Mouse (Mus musculus): ENCODE data around the gene Cdh4. TPM values are rescaled to one million over a fixed set of nuclear protein-coding genes. Genes with fewer than 3 reads are reported as not detected.

The Cdh4 gene
- polyA plus RNA-seq, 1 experiment, result not detected

DNA sequence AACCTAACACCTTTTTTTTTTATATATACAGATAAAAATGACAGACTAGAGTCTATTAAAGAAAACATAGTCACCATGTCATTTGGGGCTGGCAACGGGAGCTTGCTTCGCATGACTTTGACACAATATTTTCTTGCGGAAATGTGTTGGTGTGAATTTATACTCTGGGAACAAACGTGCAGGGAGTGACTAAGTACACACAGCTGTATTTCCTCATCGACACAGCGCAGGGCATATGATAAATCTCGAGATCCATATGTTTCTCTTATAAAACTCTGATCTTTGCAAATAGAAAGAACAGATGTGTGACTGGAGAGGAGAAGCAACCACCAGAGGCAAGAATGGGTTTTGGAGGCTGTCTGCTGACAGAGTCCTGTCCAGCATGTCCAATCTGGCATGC is 304.3 kb downstream of the Cdh4 start:
- Histone ChIP-seq H3K27me3 (ENCODE audit: control insufficient read depth, insufficient read depth, insufficient read length) (no peaks in the 10 kb centered on the region), H3K4me3 (no peak overlapping the region), H3ac (ENCODE audit: control insufficient read depth, insufficient read length) (no peak overlapping the region), H3K79me2 (ENCODE audit: control insufficient read depth, insufficient read depth) (no peaks in the 10 kb centered on the region), H3K4me2 (ENCODE audit: low read depth) (no peak overlapping the region), H3K36me3 (ENCODE audit: control insufficient read depth, insufficient read depth) (no peaks in the 10 kb centered on the region)
- TF ChIP-seq TCF3 (IDR thresholded peaks at IDR 0.05; ENCODE audit: insufficient read length, low read depth) (no peak), POLR2AphosphoS2 (IDR thresholded peaks at IDR 0.05; ENCODE audit: insufficient read length, low read depth) (no peak), CEBPB (IDR thresholded peaks at IDR 0.05; ENCODE audit: insufficient read depth, poor library complexity, severe bottlenecking) (no peak), E2F4 (IDR thresholded peaks at IDR 0.05; ENCODE audit: insufficient read depth) (no peak), USF1 (IDR thresholded peaks at IDR 0.05; ENCODE audit: low read depth) (no peak), SRF (IDR thresholded peaks at IDR 0.05; ENCODE audit: control insufficient read depth, insufficient read length, low read depth) (no peak), TCF12 (IDR thresholded peaks at IDR 0.05; ENCODE audit: insufficient read depth, poor library complexity, severe bottlenecking) (no peak), MYOG (IDR thresholded peaks at IDR 0.05; ENCODE audit: control insufficient read depth in 1 of 3, insufficient read depth in 1 of 3, insufficient read length in 2 of 3, low read depth in 2 of 3) (no peak), REST (IDR thresholded peaks at IDR 0.05; ENCODE audit: insufficient read depth, insufficient read length) (no peak), MYOD1 (IDR thresholded peaks at IDR 0.05; ENCODE audit: control insufficient read depth in 1 of 3, insufficient read length in 2 of 3, low read depth in 2 of 3) (no peak), MAX (IDR thresholded peaks at IDR 0.05; ENCODE audit: low read depth) (no peak), POLR2A (IDR thresholded peaks at IDR 0.05; ENCODE audit: insufficient read length, low read depth) (no peak)

- Histone ChIP-seq H3K79me2 (ENCODE audit: control insufficient read depth, insufficient read depth) (no peaks in the 10 kb centered on the region), H3K36me3 (ENCODE audit: control insufficient read depth, insufficient read depth) (no peaks in the 10 kb centered on the region), H3K27me3 (ENCODE audit: control insufficient read depth, insufficient read depth, insufficient read length) (no peaks in the 10 kb centered on the region), H3K4me3 (no peak overlapping the region), H3ac (ENCODE audit: control insufficient read depth, insufficient read length) (no peak overlapping the region), H3K4me2 (ENCODE audit: low read depth) (no peak overlapping the region)
- TF ChIP-seq SRF (IDR thresholded peaks at IDR 0.05; ENCODE audit: control insufficient read depth, insufficient read length, low read depth), result no peak
- TF ChIP-seq POLR2A (IDR thresholded peaks at IDR 0.05; ENCODE audit: insufficient read length, low read depth), result no peak
- TF ChIP-seq MYOG (IDR thresholded peaks at IDR 0.05; ENCODE audit: control insufficient read depth in 1 of 3, insufficient read depth in 1 of 3, insufficient read length in 2 of 3, low read depth in 2 of 3), result no peak
- TF ChIP-seq REST (IDR thresholded peaks at IDR 0.05; ENCODE audit: insufficient read depth, insufficient read length), result no peak
- no peak for TF ChIP-seq MAX (IDR thresholded peaks at IDR 0.05; ENCODE audit: low read depth)
- no peak for TF ChIP-seq TCF3 (IDR thresholded peaks at IDR 0.05; ENCODE audit: insufficient read length, low read depth)
- TF ChIP-seq POLR2AphosphoS2 (IDR thresholded peaks at IDR 0.05; ENCODE audit: insufficient read length, low read depth), result no peak
- TF ChIP-seq CEBPB (IDR thresholded peaks at IDR 0.05; ENCODE audit: insufficient read depth, poor library complexity, severe bottlenecking), result no peak
Observed at GRCm38 (mm10) chr2:179749399-179749798, 307.2 kb downstream of the Cdh4 start.

DNA sequence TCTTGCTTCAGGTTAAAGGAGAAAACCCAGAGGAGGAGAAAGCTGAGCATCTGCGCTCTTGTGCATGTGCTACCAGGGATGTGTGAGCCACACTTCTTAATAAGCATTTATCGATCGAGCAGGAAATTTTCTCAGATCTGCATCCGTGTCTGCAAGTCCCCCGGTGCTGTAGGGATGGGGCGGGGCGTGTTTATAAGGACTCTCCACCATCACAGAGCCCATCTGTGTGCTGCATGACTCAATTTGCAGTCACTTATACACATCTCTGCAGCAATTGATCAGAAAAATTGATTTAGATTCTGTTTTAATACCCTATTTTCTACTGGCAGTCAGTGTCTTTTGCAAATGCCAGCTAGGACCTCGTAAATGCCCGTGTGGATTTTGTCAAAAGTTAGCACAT is 311.6 kb downstream of the Cdh4 start:
- Histone ChIP-seq H3K27me3 (ENCODE audit: control insufficient read depth, insufficient read depth, insufficient read length) (no peaks in the 10 kb centered on the region), H3K36me3 (ENCODE audit: control insufficient read depth, insufficient read depth) (no peaks in the 10 kb centered on the region), H3K79me2 (ENCODE audit: control insufficient read depth, insufficient read depth) (no peaks in the 10 kb centered on the region), H3K4me2 (ENCODE audit: low read depth) (no peak overlapping the region), H3ac (ENCODE audit: control insufficient read depth, insufficient read length) (no peak overlapping the region), H3K4me3 (no peak overlapping the region)
- no peak for TF ChIP-seq REST (IDR thresholded peaks at IDR 0.05; ENCODE audit: insufficient read depth, insufficient read length)
- TF ChIP-seq MYOD1 (IDR thresholded peaks at IDR 0.05; ENCODE audit: control insufficient read depth in 1 of 3, insufficient read length in 2 of 3, low read depth in 2 of 3), result no peak
- no peak for TF ChIP-seq SRF (IDR thresholded peaks at IDR 0.05; ENCODE audit: control insufficient read depth, insufficient read length, low read depth)

GRCm38 (mm10) chr2:179754776-179755175 is 312.5 kb downstream of the Cdh4 start:
- Histone ChIP-seq H3K4me3 (no peak overlapping the region), H3K27me3 (ENCODE audit: control insufficient read depth, insufficient read depth, insufficient read length) (no peaks in the 10 kb centered on the region), H3K36me3 (ENCODE audit: control insufficient read depth, insufficient read depth) (no peaks in the 10 kb centered on the region), H3ac (ENCODE audit: control insufficient read depth, insufficient read length) (no peak overlapping the region), H3K79me2 (ENCODE audit: control insufficient read depth, insufficient read depth) (no peaks in the 10 kb centered on the region), H3K4me2 (ENCODE audit: low read depth) (no peak overlapping the region)
- TF ChIP-seq MYOD1 (IDR thresholded peaks at IDR 0.05; ENCODE audit: control insufficient read depth in 1 of 3, insufficient read length in 2 of 3, low read depth in 2 of 3), result no peak
- no peak for TF ChIP-seq CEBPB (IDR thresholded peaks at IDR 0.05; ENCODE audit: insufficient read depth, poor library complexity, severe bottlenecking)
- no peak for TF ChIP-seq SRF (IDR thresholded peaks at IDR 0.05; ENCODE audit: control insufficient read depth, insufficient read length, low read depth)
- TF ChIP-seq POLR2A (IDR thresholded peaks at IDR 0.05; ENCODE audit: insufficient read length, low read depth), result no peak
- no peak for TF ChIP-seq MYOG (IDR thresholded peaks at IDR 0.05; ENCODE audit: control insufficient read depth in 1 of 3, insufficient read depth in 1 of 3, insufficient read length in 2 of 3, low read depth in 2 of 3)

- H3K4me3 ChIP-seq, result no peak overlapping the region
Observed at GRCm38 (mm10) chr2:179761718-179762441, 319.6 kb downstream of the Cdh4 start.

More at GRCm38 (mm10) chr2:179761718-179762441, 319.6 kb downstream of the Cdh4 start:
- Histone ChIP-seq H3K36me3 (ENCODE audit: control insufficient read depth, insufficient read depth) (no peaks in the 10 kb centered on the region), H3ac (ENCODE audit: control insufficient read depth, insufficient read length) (no peak overlapping the region), H3K27me3 (ENCODE audit: control insufficient read depth, insufficient read depth, insufficient read length) (no peaks in the 10 kb centered on the region), H3K4me2 (ENCODE audit: low read depth) (no peak overlapping the region), H3K79me2 (ENCODE audit: control insufficient read depth, insufficient read depth) (no peaks in the 10 kb centered on the region)
- no peak for TF ChIP-seq REST (IDR thresholded peaks at IDR 0.05; ENCODE audit: insufficient read depth, insufficient read length)
- TF ChIP-seq MYOG (IDR thresholded peaks at IDR 0.05; ENCODE audit: control insufficient read depth in 1 of 3, insufficient read depth in 1 of 3, insufficient read length in 2 of 3, low read depth in 2 of 3), result no peak
- no peak for TF ChIP-seq POLR2A (IDR thresholded peaks at IDR 0.05; ENCODE audit: insufficient read length, low read depth)
- no peak for TF ChIP-seq TCF3 (IDR thresholded peaks at IDR 0.05; ENCODE audit: insufficient read length, low read depth)
- TF ChIP-seq TCF12 (IDR thresholded peaks at IDR 0.05; ENCODE audit: insufficient read depth, poor library complexity, severe bottlenecking), result no peak
- TF ChIP-seq USF1 (IDR thresholded peaks at IDR 0.05; ENCODE audit: low read depth), result no peak
- TF ChIP-seq MAX (IDR thresholded peaks at IDR 0.05; ENCODE audit: low read depth), result no peak
- TF ChIP-seq MYOD1 (IDR thresholded peaks at IDR 0.05; ENCODE audit: control insufficient read depth in 1 of 3, insufficient read length in 2 of 3, low read depth in 2 of 3), result no peak
- TF ChIP-seq POLR2AphosphoS2 (IDR thresholded peaks at IDR 0.05; ENCODE audit: insufficient read length, low read depth), result no peak
- TF ChIP-seq CEBPB (IDR thresholded peaks at IDR 0.05; ENCODE audit: insufficient read depth, poor library complexity, severe bottlenecking), result no peak
- no peak for TF ChIP-seq E2F4 (IDR thresholded peaks at IDR 0.05; ENCODE audit: insufficient read depth)
- no peak for TF ChIP-seq SRF (IDR thresholded peaks at IDR 0.05; ENCODE audit: control insufficient read depth, insufficient read length, low read depth)

Data from myocyte (in vitro differentiated cells).